Mouse (Mus musculus): ENCODE results near the gene Tbc1d32.
"Not testable (repeated sequence)": the region's sequence is repeated elsewhere in the genome, so short reads cannot be mapped to it uniquely, and the experiment has no call there.

The Tbc1d32 gene

DNA sequence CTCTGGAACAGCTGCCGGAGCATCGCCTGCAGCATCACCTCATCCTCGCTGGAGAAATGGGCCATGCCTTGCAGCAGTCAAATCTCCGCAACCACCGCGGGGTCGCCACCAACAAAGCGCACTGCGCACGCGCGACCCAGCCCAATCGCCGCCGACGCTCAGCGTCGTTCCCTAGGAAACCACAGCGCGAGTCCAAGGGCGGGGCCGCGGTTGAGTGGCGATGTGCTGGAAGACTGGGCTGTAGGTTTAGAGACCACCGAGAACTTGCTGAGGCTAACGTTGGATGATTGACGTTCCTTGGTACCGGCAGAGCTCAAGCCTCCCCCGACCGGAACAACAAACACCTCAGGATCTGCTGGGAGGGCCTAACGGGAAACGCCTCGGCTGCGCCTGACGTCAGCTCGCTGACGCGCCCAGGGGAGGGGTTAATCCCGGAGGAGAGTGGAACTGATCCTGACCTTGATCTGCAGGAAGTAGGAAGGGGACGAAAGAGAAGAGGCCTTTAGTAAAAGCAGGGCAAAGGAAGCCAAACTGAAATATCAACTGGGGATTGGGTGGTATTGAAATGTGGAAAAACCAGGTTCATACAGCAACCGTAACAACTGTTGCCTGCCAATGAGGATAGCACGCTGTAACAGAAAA is at the start of gene Tbc1d32:
Gene Tbc1d32, minus strand, starts transcription at position 122 of the 642 bp plus-strand sequence.
- DNase-seq (ENCODE audit: low spot score in 2 of 2): peak; percentile 78 to 91

DNA sequence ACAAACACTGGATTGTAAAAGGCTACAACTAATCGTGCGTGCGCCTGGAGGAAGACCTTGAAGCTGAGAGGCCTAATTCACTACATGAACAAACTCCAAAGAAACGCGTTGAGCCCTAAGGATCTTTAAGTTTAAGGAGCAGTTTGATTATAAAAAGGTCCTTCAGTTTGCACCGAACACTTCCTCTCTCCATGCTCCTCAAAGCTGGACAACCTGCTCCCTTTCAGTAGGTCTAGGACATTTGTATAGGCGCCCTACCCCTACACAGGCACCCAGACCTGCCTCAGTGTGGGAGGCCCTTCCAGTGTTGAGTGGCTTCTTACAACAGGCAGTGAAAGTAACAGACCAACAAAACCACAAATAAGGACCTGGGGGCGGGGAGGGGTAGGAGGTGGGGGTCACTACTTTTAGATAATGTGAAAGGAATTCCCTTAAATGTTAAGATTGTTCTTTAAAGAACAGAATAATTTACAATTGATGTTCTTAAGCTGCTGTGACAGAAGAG is 666 bp downstream of the Tbc1d32 start:
- no peak for DNase-seq (ENCODE audit: low spot score in 2 of 2)

DNA sequence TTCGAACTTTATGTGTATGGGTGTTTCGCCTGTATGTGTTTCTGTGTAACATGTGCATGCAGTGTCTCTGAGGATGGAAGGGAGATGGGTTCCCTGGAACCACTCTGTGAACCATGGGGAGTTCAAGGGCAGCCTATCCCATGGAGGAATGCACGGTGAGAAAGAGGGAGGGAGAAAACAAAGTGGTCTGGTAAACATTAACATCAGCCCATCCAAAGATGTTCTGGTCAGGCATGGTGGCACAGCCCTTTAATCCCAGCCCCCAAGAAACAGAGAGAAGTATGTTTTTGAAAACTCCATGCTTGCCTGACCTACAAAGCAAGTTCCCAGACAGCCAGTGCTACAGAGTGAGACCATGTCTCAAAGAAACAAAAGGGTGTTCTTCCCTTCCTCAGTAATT is 12.7 kb downstream of the Tbc1d32 start:
- DNase-seq (ENCODE audit: low spot score in 2 of 2): no peak

DNA sequence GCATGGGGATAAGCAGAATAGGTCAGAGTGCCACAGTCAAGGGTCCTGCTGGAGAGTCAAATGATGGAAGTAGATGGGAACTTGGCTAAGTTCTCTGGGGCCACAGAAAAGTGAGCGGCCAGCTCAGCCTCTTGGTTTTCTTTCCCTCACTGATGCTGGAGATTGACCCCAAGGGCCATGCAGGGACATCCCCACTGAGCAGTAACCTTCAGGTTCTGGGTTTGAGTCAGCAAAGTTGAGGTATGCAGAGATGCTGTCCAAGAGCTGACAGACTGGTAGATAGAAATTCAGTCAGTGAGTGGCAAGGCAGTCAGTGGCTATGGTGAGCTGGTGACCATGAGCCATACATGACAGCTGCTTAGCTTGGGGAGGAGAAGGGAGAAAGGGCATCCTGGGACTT is 18.1 kb downstream of the Tbc1d32 start:
- no peak for DNase-seq (ENCODE audit: low spot score in 2 of 2)

DNA sequence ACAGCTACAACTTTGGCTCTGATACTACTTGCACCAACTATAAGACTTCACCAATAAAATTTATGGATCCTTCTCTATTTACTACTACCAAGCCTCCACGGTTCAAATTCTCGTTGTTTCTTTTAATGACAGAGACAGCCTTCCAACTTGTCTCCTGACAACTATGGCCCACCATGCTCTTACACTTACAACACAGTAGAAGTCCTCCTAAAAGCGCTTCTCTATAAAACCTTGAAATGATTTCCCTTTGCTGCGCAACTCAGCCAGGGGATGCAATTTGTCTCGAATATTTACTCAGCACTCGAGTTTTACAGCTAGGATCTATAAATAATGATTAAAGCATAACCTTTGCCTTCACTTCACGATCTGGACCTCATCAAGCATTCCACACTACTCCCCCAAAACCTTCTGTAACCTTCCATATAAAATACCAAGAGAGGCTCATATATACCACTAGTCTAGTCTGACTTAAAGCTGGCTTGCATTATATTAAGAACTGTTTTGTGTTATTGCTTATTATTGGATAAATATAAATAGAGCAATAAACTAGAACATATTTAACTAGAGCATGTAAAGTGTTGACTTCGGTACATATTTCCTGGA is 21.6 kb downstream of the Tbc1d32 start:
- no peak for DNase-seq (ENCODE audit: low spot score in 2 of 2)

DNA sequence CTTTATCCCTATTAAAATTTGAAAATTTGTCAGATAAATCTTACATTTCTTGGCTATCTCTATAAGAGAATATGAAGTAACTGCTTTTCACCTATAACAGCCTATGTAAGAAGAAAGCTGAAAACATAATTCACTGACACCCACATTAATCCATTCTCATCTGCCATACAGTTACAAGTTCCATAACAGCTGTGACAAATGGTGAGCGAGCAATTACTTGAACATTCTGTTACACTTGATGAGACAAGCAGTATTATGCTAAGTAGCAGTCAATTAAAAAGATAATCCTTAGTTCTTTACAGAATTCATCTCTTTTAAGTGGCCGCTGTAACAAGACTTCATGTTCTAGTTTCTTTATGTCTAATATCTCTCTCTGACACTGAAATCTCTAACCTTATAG is 24.1 kb downstream of the Tbc1d32 start:
- no peak for DNase-seq (ENCODE audit: low spot score in 2 of 2)

DNA sequence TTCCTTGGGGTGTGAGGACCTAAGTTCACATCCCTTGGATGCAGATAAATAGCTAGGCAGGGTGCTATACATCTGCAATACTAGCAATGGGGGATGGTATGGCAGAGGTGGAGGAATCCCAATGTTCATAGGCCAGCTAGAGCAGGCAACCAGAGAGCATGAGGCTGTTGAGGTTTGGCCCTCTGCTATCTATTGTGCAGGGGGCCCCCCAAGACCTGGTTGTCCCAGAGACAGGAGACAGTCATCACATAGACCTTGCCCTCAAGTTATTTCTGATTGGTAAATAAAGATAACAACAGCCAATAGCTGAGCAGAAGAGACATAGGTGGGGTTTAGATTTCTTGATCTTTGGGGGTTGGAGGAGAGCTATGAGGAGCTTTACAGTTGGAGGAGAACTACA is 28.6 kb downstream of the Tbc1d32 start:
- no peak for DNase-seq (ENCODE audit: low spot score in 2 of 2)

DNA sequence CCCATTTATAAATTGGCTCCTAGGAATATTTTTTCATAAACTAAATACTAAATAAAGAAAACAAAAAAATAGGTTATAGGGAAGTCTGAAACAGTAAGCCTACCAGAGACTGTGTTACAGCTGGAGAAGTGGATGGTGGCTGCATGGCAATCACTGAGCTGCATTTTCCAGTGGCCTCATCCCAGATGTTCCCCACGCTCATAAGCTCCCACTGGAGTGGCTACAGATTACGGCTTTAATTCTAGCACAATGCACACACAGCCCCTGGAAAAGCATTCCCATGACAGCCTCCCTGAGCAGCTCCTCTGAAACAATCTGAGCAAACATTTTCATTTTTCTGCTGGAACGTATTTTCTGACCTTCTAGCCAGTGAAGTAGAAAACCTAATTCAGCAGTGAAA is 29.8 kb downstream of the Tbc1d32 start:
- DNase-seq (ENCODE audit: low spot score in 2 of 2): no peak

DNA sequence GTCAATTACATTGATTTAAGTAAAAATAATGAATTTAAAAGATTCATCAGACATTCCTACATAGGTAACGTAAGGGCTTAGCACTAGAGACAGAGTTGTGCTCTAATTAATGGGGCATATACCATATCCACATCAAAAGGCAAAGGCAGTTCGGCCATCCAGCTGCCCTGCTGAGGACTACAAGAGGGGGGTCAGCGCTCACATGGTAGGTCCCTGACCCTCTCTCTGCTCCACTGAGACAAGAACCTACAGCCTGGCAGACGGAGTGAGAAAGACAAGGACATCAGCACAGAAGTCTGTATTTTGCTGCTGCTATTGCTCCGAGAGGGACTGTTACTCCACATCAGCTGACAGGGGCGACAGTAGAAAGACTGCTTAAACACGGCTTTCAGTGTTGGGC is 34.2 kb downstream of the Tbc1d32 start:
- no peak for DNase-seq (ENCODE audit: low spot score in 2 of 2)

DNA sequence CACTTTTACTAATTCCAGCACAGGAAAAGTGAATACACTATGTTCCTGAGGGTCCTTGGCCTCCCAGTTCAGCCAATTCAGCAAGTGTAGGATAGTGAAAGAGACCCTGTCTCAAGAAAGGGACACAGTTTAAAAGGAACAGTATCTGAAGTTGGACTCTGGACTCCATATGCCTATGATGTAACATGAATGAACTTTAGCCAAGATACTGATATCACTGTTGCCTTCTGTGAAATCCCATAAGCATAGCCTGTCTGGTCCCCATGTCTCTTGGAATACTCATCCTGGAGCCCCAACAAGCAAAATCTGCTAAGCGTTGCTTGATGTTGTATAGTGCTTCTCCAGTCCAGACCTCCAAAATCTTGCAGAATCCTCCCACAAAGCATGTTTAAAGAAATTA is 46.8 kb downstream of the Tbc1d32 start:
- no peak for DNase-seq (ENCODE audit: low spot score in 2 of 2)

DNA sequence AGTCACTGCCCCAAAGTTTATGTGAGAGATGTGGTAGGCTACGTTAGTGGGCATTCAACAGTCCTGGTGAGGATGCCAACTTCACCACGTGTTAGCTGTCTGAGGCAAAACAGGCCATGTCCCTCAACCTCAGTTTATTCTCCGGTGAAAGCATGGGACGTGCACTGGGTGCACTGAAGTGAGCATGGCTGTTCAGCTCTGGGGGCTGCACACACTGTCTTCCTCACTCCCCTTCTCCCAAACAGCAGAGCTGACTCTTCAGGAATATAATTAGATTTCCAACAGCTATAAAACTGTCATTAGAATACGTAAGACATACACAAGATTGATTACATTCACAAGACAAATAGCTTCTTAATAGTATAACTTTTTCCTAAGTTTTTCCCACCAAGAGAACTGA is 55.3 kb downstream of the Tbc1d32 start:
- no peak for DNase-seq (ENCODE audit: low spot score in 2 of 2)

DNA sequence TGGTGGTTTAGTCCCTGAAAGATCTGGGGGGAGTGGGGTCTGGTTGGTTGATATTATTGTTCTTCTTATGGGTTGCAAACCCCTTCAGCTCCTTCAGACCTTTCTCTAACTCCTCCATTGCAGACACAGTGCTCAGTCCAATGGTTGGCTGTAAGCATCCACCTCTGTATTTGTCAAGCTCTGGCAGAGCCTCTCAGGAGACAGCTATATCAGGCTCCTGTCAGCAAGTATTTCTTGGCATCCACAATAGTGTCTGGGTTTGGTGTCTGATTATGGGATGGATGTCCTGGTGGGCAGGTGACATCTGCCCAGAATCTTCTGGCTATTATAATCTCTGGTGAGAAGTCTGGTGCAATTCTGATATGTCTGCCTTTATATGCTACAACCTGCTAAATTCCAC is 60.8 kb downstream of the Tbc1d32 start:
- not testable (repeated sequence) for DNase-seq (ENCODE audit: low spot score in 2 of 2)

DNA sequence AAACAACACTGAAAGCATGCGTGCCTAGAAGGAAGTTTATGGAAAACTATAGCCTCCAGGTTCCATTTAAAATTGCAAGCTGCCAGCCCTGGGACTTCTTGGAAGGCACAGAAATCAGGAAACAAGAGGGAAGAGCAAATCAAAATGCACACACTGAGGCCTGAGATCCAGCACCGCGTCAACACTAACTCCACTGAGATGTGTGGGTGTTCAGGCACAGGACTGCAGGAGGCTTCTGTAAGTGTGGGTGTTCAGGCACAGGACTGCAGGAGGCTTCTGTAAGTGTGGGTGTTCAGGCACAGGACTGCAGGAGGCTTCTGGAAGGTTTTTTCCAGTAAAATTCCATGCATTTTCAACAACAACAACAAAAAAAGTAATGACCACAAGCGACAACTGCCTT is 62.7 kb downstream of the Tbc1d32 start:
- DNase-seq (ENCODE audit: low spot score in 2 of 2): no peak

DNA sequence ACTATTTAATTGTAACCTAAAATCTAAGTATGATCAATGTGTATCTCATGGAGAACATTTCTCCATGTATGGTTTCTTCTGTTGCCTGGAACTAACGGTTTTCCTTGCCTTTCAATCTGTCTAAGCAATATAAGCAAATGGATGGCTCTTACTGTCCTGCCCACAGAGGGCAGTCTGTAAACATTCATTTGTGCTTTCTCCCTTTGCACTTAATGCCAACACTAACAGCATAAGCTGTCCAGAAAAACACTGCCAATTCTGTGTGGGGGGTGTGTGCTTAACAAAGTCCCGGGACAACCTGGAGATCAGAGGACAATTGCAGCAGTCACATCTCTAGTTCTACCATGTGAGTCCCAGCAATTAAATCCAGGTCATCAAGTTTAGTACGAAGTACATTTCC is 64.1 kb downstream of the Tbc1d32 start:
- no peak for DNase-seq (ENCODE audit: low spot score in 2 of 2)

DNA sequence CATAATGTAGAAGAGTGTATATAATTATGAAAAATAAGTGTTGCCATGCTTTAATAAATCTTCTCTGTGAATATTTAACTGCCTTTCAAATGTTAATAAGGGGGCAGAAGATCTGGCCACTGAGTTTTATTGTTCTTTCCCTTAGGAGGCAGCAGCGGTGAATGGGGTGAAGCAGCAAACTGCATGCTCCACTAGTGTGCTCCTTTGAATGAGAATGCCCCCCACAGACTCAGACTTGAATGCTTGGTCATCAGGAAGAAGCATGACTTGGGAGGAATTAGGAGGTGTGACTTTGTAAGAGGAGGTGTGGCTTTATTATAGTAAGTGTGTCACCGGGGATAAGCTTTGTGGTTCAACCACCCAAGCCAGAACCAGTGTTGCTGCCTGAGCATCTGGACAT is 69.7 kb downstream of the Tbc1d32 start:
- DNase-seq (ENCODE audit: low spot score in 2 of 2): no peak

DNA sequence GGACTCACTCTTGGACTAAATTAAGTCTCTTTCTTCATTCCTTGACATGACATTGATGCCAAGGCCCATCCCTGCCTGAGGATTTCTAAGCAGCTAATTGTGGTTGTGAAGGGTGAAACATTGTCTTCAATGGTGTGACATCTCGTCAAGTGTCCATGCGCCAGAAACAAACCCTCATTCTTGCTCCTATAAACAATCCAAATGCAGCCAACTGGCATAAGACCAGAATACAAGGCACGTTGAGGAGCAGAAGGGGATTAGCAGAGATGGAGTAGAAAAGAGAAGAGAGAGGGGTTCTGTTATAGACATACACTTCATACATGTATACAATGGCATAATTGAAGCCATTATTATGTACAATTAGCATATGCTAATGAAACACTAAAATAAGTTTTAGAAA is 70.3 kb downstream of the Tbc1d32 start:
- DNase-seq (ENCODE audit: low spot score in 2 of 2): no peak

DNA sequence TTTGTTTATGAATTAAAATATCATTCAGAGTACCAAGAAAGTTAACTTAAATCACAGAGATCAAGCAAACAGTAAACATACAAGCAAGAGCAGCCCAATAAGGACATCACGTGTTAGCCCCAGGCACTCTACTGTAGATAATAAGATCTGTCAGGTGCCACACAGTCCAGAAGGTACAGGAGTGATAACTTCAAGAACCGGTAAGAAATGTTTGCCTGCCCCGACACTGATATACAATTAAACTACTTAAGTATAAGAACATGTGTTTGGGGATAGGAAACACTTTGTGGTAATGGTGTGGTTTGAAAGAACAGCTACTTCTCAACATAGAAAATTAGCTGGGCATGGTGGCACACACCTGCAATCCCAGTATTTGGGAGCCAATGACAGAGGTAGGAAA is 71.5 kb downstream of the Tbc1d32 start:
- DNase-seq (ENCODE audit: low spot score in 2 of 2): no peak

DNA sequence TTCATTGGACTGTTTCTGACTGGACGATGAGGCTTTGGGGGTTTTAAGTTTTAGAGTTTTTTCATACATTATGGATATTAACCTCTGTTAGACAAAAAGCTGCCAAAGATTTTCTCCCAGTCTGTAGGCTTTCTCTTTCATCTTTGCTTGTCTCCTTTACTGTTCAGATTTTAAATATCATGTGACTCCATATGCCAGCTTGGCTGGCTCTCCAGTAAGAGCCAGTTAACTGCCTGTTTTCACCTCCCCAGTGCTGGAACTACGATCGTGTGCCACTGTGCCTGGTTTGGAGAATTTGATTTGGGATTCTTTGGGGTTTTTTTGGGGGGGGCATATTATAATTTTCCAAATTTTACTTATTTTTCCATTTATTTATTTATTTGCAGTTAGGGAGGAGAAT is 79.6 kb downstream of the Tbc1d32 start:
- DNase-seq (ENCODE audit: low spot score in 2 of 2): no peak

DNA sequence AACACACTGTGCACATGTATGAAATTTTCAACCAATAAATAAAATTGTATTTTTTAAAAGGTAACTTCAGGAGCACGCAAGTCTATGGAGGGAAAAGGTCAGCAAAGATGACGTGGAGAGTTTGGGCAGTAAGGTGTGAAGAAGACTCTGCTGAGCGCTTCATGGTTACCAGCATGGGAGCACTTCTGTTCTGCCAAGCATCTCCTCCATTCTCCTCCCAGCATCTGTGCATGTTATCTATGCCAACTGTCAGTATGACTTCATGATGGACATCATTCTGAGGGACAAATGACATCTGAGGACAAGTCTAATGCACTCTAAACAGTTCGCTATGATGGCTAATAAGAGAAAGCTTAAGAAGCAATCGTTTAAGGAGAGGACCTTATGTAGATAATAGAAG is 91.3 kb downstream of the Tbc1d32 start:
- no peak for DNase-seq (ENCODE audit: low spot score in 2 of 2)

DNA sequence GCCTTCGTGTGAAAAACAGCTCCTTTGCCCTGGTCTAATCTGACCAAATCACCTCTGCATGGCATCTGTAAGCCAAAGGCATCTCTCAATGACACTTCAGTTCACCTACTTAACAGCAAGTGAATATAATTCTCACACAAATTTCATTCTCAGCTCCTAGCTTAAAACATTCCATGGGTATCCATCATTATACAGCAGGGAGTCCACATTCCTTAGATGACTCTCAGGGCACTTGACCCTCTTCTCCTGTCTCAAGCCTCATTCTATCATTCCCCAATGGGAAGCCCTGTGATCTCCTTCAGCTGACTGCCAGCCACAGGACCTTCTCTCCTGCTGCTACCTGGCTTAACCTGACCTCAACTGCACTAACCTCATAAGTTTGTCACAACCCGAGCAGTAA is 98.8 kb downstream of the Tbc1d32 start:
- DNase-seq (ENCODE audit: low spot score in 2 of 2): no peak

DNA sequence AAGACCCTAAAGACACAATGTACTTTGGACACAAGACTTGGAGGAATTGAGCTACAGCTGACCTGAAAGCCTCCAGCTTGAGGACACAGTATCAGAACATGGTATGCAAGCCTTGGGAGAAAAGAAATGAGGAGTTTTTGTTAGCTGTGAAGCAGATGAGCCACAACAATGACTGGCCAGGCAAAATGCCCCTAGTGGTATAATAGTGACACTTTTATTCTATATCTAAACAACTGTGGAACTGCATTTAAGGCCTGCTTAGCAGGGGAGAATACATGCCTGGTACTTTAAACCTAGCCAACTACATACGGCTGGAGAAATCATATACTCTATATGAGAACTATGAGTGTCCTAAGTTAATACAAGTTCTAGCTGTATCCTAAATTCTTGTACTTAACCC is 101.5 kb downstream of the Tbc1d32 start:
- DNase-seq (ENCODE audit: low spot score in 2 of 2): no peak

DNA sequence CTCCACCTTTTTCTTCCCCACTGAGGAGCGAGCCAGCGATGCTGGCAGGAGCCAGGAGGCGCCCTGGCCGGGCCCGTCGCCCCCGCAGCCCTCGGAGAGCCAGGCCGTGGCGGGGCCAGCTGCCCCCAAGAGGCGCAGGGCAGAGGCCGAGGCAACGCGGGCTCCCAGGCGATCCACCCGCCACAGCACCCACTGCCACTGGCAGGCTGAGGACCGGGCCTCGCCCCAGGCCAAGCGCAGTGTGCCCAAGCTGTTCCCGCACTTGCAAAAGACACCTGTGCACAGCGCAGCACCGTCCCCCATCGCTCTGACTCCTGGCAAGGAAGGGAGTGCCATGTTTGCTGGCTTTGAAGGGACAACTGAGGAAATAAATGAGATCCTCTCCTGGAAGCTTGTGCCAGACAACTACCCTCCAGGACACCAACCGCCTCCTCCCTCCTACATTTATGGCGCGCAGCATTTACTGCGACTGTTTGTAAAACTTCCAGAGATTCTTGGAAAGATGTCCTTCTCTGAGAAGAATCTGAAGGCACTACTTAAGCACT is 112.8 kb downstream of the Tbc1d32 start:
- DNase-seq (ENCODE audit: low spot score in 2 of 2): peak; percentile 16 to 69

DNA sequence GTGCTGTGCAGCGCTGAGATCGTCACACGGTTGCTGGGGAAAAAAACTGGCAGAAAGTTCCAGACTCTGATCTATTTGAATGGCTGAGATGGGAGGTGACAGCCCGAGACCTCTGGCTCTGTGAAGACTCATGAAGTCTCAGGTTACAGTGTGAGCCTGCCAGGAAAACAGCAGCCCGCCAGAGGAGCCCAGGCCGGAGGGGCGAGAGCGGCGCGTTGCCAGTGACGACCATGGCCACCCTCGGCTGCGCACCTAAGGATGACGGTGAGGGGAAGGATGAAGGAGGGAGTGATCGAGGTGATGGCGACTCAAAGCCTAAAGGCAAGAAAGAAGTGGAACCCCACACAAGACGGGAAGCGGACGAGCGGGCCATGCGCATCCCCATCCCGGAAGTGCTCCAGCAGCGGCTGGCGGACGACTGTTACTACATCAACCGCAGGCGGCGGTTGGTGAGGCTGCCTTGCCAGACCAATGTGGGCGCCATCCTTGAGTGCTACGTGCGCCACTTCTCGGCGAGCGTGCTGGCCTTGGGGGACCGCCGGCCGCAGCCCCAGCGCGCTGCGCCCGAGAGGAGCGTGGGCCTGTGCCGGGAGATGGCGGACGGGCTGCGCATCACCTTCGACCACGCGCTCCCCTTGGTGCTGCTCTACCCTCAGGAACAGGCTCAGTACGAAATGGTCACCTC is 113.4 kb downstream of the Tbc1d32 start:
- DNase-seq (ENCODE audit: low spot score in 2 of 2): peak; percentile 43 to 79
